Mouse (Mus musculus) hindbrain, postnatal 0 days (tissue): ENCODE results near the gene Rgs3. TPM values are rescaled to one million over a fixed set of nuclear protein-coding genes. Genes with fewer than 3 reads are reported as not detected.

Experiments
- ATAC-seq: fragments of 200-750 bp; cut with Nextera tagmentation; 2 replicates; pipeline ENCODE4 v1.8.0; 2017; ENCODE audit warnings: mild to moderate bottlenecking, moderate TSS enrichment, moderate library complexity
- DNase-seq: peaks from one replicate; pipeline ENCODE4 v3.0.0-alpha.2; 2015; ENCODE audit warnings: low spot score
- H3K27ac ChIP-seq: fragments of 300-500 bp; sonication (generic); 2 replicates; pipeline ENCODE4 v1.5.1; 2014; ENCODE audit warnings: mild to moderate bottlenecking
- H3K27me3 ChIP-seq: fragments of 300-500 bp; sonication (generic); 2 replicates; pipeline ENCODE4 v1.6.1; 2014; ENCODE audit warnings: low read length, mixed read lengths; ENCODE audit not compliant: insufficient read depth
- H3K36me3 ChIP-seq: fragments of 300-500 bp; sonication (generic); 2 replicates; pipeline ENCODE4 v1.6.1; 2014; ENCODE audit warnings: low read length, mixed read lengths; ENCODE audit not compliant: insufficient read depth
- H3K4me1 ChIP-seq: fragments of 300-500 bp; sonication (generic); 2 replicates; pipeline ENCODE4 v1.6.1; 2014; ENCODE audit warnings: antibody characterized with exemption, low read length, mixed read lengths; ENCODE audit not compliant: insufficient read depth
- H3K4me2 ChIP-seq: fragments of 300-500 bp; sonication (generic); 2 replicates; pipeline ENCODE4 v1.6.1; 2014; ENCODE audit warnings: low read depth, mild to moderate bottlenecking, low read length, moderate library complexity, mixed read lengths
- H3K4me3 ChIP-seq: fragments of 300-500 bp; sonication (generic); 2 replicates; pipeline ENCODE4 v1.5.1; 2014; ENCODE audit warnings: low read length
- H3K9ac ChIP-seq: fragments of 300-500 bp; sonication (generic); replicated peaks from 2 replicates; pipeline ENCODE4 v1.6.1; 2014; ENCODE audit warnings: mild to moderate bottlenecking, low read length, moderate library complexity, mixed read lengths
- H3K9me3 ChIP-seq: fragments of 300-500 bp; sonication (generic); 2 replicates; pipeline ENCODE4 v1.6.1; 2016; ENCODE audit warnings: low read length, mixed read lengths
- CTCF ChIP-seq: IDR thresholded peaks from 2 replicates; pipeline ENCODE4 v1.5.1; 2016; ENCODE audit warnings: antibody characterized with exemption, control low read depth, low read depth
- WGBS: fragments of 180-500 bp; shearing (Covaris S2); extraction: QIAGEN DNeasy Blood & Tissue Kit; methylation state at CpG from one replicate; pipeline ENCODE4 v1.1.7; 2014; 5-methylcytosine and 5-hydroxymethylcytosine counted together
- polyA plus RNA-seq: library from polyadenylated mRNA; unstranded; fragments of >200 nt; fragmentation: Nextera tagmentation; extraction: Ambion mirVana; gene quantifications from 2 replicates; pipeline ENCODE4 v1.2.1, GENCODE M21; 2015
- total RNA-seq: library from RNA; depleted of rRNA; stranded (reverse); fragments of >200 nt; gene quantifications from 2 replicates; pipeline ENCODE4 v1.2.3, GENCODE M21; 2014

The Rgs3 gene
- total and polyA plus RNA-seq, 2 experiments from 2014 or later = 44.6 to 71.9 TPM

DNA sequence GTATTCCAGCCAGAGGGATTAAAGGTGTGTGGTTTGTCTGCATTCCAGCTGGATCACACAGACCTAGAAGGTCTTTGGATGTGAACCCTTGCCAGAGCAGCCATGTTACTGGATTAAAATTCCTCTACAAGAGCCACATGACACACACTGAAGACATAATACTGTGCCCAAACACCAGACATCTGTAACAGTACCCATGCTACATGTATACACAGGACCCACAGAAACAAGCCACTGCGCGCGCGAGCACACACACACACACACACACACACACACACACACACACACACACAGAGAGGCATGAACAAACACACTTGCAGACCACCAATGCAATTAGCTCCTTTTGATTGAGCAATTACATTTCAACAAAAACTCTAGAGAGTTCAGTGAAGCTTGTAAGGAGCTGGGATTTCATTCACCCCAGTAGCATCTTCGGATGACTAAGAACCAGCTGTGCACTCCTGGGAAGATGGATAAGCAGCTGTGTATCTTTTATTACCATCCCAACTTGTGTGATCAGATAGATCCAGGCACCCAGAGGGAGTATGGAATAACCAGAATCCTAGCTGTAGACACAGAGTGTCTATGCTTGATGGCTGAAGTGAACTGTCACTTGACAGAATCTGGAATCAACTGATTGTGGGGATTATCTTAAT lies 166.8 kb downstream of the Rgs3 start:
- Histone ChIP-seq H3K4me3 (no peak overlapping the region), H3K9me3 (no peaks in the 10 kb centered on the region), H3K4me2 (no peak overlapping the region), H3K27me3 (no peaks in the 10 kb centered on the region), H3K27ac (no peak overlapping the region), H3K36me3 (no peaks in the 10 kb centered on the region), H3K4me1 (no peaks in the 10 kb centered on the region), H3K9ac (no peak overlapping the region)
- ATAC-seq = no peak; the same call in 1 of the 2 replicates
- TF ChIP-seq CTCF = no peak
- no peak for DNase-seq
- 85% methylated on average over 5 of the region's 5 CpGs for WGBS

- DNase-seq (no peak), ATAC-seq (peak; percentile 30; the same call in 1 of the 2 replicates)
- H3K9ac ChIP-seq = no peak overlapping the region
Measured at GRCm38 (mm10) chr4:62727541-62728303, 168.1 kb downstream of the Rgs3 start.

GRCm38 (mm10) chr4:62728471-62728870 lies 168.8 kb downstream of the Rgs3 start:
- H3K4me1 ChIP-seq = no peaks in the 10 kb centered on the region
- ATAC-seq (no peak), DNase-seq (no peak)
- H3K9ac ChIP-seq = no peak overlapping the region
- 82% methylated on average over 6 of the region's 6 CpGs for WGBS
- H3K4me2 ChIP-seq = no peak overlapping the region
- no peaks in the 10 kb centered on the region for H3K36me3 ChIP-seq
- no peaks in the 10 kb centered on the region for H3K27me3 ChIP-seq
- TF ChIP-seq CTCF = no peak
- no peak overlapping the region for H3K4me3 ChIP-seq
- H3K27ac ChIP-seq = no peak overlapping the region
- no peaks in the 10 kb centered on the region for H3K9me3 ChIP-seq

More at GRCm38 (mm10) chr4:62727541-62728303, 168.1 kb downstream of the Rgs3 start:
- Histone ChIP-seq H3K9me3 (no peaks in the 10 kb centered on the region), H3K4me1 (no peaks in the 10 kb centered on the region), H3K36me3 (no peaks in the 10 kb centered on the region), H3K27me3 (no peaks in the 10 kb centered on the region), H3K27ac (no peak overlapping the region), H3K4me2 (no peak overlapping the region), H3K4me3 (no peak overlapping the region)
- TF ChIP-seq CTCF = no peak; the same call in 1 of the 2 replicates
- 72% methylated on average over 20 of the region's 20 CpGs for WGBS

GRCm38 (mm10) chr4:62729191-62729590 lies 169.5 kb downstream of the Rgs3 start:
- Histone ChIP-seq H3K4me2 (no peak overlapping the region), H3K9me3 (no peaks in the 10 kb centered on the region), H3K4me1 (no peaks in the 10 kb centered on the region), H3K36me3 (no peaks in the 10 kb centered on the region), H3K4me3 (no peak overlapping the region), H3K27ac (no peak overlapping the region), H3K27me3 (no peaks in the 10 kb centered on the region), H3K9ac (no peak overlapping the region)
- ATAC-seq (no peak), DNase-seq (no peak)
- WGBS = 86% methylated on average over 4 of the region's 4 CpGs
- no peak for TF ChIP-seq CTCF

GRCm38 (mm10) chr4:62729941-62730340 lies 170.3 kb downstream of the Rgs3 start:
- TF ChIP-seq CTCF = no peak
- H3K27me3 ChIP-seq = no peaks in the 10 kb centered on the region
- H3K4me1 ChIP-seq = no peaks in the 10 kb centered on the region
- H3K4me2 ChIP-seq = no peak overlapping the region
- WGBS = 79% methylated on average over 5 of the region's 5 CpGs
- no peaks in the 10 kb centered on the region for H3K36me3 ChIP-seq
- H3K9ac ChIP-seq = no peak overlapping the region
- DNase-seq (no peak), ATAC-seq (no peak)
- H3K4me3 ChIP-seq = no peak overlapping the region
- H3K27ac ChIP-seq = no peak overlapping the region
- H3K9me3 ChIP-seq = no peaks in the 10 kb centered on the region

DNA sequence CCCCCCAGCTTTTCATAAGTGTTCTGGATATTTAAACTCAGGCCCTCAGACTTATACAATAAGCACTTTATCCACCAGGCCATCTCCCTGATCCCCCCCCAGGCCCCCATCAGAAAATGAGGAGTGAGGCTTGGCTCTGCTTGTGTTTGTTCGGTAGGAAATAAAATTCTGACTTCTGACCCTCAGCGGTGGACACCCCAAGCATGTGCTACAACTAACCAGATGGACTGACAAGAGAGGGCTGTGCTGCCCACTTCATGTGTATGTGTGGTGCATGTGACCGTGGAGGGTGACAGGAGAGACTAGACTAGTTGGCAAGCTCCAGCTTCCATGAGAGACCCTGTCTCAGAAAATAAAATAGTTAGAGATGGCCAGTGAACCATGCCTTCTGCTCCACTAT lies 171.2 kb downstream of the Rgs3 start:
- no peak overlapping the region for H3K27ac ChIP-seq
- H3K27me3 ChIP-seq = no peaks in the 10 kb centered on the region
- H3K4me3 ChIP-seq = no peak overlapping the region
- no peak overlapping the region for H3K9ac ChIP-seq
- ATAC-seq (no peak), DNase-seq (no peak)
- 92% methylated on average over 3 of the region's 3 CpGs for WGBS
- H3K9me3 ChIP-seq = no peaks in the 10 kb centered on the region
- no peak overlapping the region for H3K4me2 ChIP-seq
- no peaks in the 10 kb centered on the region for H3K36me3 ChIP-seq
- peaks cover 6% of the 10 kb centered on the region for H3K4me1 ChIP-seq
- TF ChIP-seq CTCF = no peak

DNA sequence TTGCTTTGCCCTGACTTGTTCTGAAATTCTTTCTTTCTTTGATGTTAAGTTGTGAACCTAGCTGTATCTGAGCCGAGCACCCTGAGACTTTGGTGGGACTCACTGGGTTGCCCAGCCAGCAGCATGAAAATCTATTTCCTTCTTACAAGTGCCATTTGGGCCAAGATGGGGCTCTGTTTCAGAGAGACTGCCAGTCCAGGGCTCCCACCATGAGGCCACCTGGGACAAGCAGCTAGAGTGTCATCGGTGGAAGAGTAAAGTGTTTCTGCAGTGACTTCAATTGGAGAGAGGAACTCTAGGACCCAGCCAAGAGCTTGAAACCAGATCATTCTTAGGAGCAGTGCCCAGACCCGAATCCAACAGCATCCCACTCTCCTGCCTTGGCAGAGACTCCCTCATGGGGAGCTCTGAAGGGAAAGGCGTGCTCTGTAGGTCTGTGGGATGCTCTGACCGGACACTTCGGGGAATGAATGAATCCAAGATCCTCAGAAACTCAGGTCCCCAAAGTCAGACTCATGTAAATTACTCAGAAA lies 171.9 kb downstream of the Rgs3 start:
- 80% methylated on average over 6 of the region's 6 CpGs for WGBS
- H3K36me3 ChIP-seq = no peaks in the 10 kb centered on the region
- no peaks in the 10 kb centered on the region for H3K9me3 ChIP-seq
- no peak overlapping the region for H3K4me3 ChIP-seq
- H3K9ac ChIP-seq = no peak overlapping the region
- no peak for TF ChIP-seq CTCF
- peaks cover 13% of the 10 kb centered on the region for H3K4me1 ChIP-seq
- DNase-seq = no peak
- no peak overlapping the region for H3K27ac ChIP-seq
- no peak for ATAC-seq
- H3K4me2 ChIP-seq = no peak overlapping the region
- no peaks in the 10 kb centered on the region for H3K27me3 ChIP-seq
